Mouse (Mus musculus): ENCODE results near the gene Rab28. TPM values are rescaled to one million over a fixed set of nuclear protein-coding genes. Genes with fewer than 3 reads are reported as not detected.

Rab28 gene
- polyA plus RNA-seq, 1 experiment from 2014 or later, result 76.1 TPM

- DNase-seq (peak; percentile 67), ATAC-seq (ENCODE audit: low FRiP score, low TSS enrichment) (peak; percentile 80)
- Histone ChIP-seq H3K4me3 (replicated peaks; ENCODE audit: low read depth, low read length) (no peak overlapping the region), H3K36me3 (ENCODE audit: control insufficient read depth, insufficient read depth, low read length) (no peaks in the 10 kb centered on the region), H3K27me3 (ENCODE audit: control insufficient read depth, insufficient read depth, low read length) (no peaks in the 10 kb centered on the region), H3K4me2 (ENCODE audit: low read length) (no peak overlapping the region), H3K9me3 (ENCODE audit: control insufficient read depth, low read length) (no peaks in the 10 kb centered on the region), H3K4me1 (ENCODE audit: control insufficient read depth, insufficient read depth, low read length) (no peaks in the 10 kb centered on the region), H3K27ac (replicated peaks; ENCODE audit: low read depth, low read length) (peak overlapping the region; percentile 17; the same call in 1 of the 2 replicates), H3K9ac (replicated peaks; ENCODE audit: low read length) (no peak overlapping the region)
- 93% methylated on average over 3 of the region's 3 CpGs for WGBS
Observed at GRCm38 (mm10) chr5:41596242-41597117, 111.5 kb downstream of the Rab28 start.

- DNase-seq, result peak; percentile 30
Observed at GRCm38 (mm10) chr5:41595199-41595598, 112.8 kb downstream of the Rab28 start.

GRCm38 (mm10) chr5:41578051-41578450 lies 129.9 kb downstream of the Rab28 start:
- Histone ChIP-seq H3K27ac (replicated peaks; ENCODE audit: low read depth, low read length) (no peak overlapping the region), H3K9me3 (ENCODE audit: control insufficient read depth, low read length) (no peaks in the 10 kb centered on the region), H3K27me3 (ENCODE audit: control insufficient read depth, insufficient read depth, low read length) (no peaks in the 10 kb centered on the region), H3K4me2 (ENCODE audit: low read length) (no peak overlapping the region), H3K4me1 (ENCODE audit: control insufficient read depth, insufficient read depth, low read length) (no peaks in the 10 kb centered on the region), H3K9ac (replicated peaks; ENCODE audit: low read length) (no peak overlapping the region), H3K4me3 (replicated peaks; ENCODE audit: low read depth, low read length) (no peak overlapping the region), H3K36me3 (ENCODE audit: control insufficient read depth, insufficient read depth, low read length) (no peaks in the 10 kb centered on the region)
- DNase-seq, result no peak
- ATAC-seq (ENCODE audit: low FRiP score, low TSS enrichment), result no peak
- 94% methylated on average over 2 of the region's 2 CpGs for WGBS

More at GRCm38 (mm10) chr5:41595199-41595598, 112.8 kb downstream of the Rab28 start:
- Histone ChIP-seq H3K36me3 (ENCODE audit: control insufficient read depth, insufficient read depth, low read length) (no peaks in the 10 kb centered on the region), H3K9ac (replicated peaks; ENCODE audit: low read length) (no peak overlapping the region), H3K4me1 (ENCODE audit: control insufficient read depth, insufficient read depth, low read length) (no peaks in the 10 kb centered on the region), H3K27me3 (ENCODE audit: control insufficient read depth, insufficient read depth, low read length) (no peaks in the 10 kb centered on the region), H3K9me3 (ENCODE audit: control insufficient read depth, low read length) (no peaks in the 10 kb centered on the region), H3K4me2 (ENCODE audit: low read length) (no peak overlapping the region), H3K4me3 (replicated peaks; ENCODE audit: low read depth, low read length) (no peak overlapping the region), H3K27ac (replicated peaks; ENCODE audit: low read depth, low read length) (no peak overlapping the region)
- ATAC-seq (ENCODE audit: low FRiP score, low TSS enrichment), result no peak
- 74% methylated on average over 3 of the region's 3 CpGs for WGBS

Other genes starting within 250 kb of the Rab28 start
- not detected in 2 replicates for gene Nkx3-2, start 56.3 kb upstream of the Rab28 start, polyA plus RNA-seq (2014; fragmentation: Nextera tagmentation; extraction: Ambion mirVana)
- gene Bod1l, start 136.2 kb upstream of the Rab28 start, polyA plus RNA-seq (2014; fragmentation: Nextera tagmentation; extraction: Ambion mirVana), result 29.8 and 32.4 TPM in 2 replicates